Mouse (Mus musculus) C2C12 (cell line): ENCODE measurements around the gene Chrm5.

Experiments used
- CEBPB ChIP-seq: IDR thresholded peaks from one replicate; pipeline ENCODE4 v1.6.1; 2011; ENCODE audit warnings: low read depth, mild to moderate bottlenecking, control low read depth, moderate library complexity
- CTCF ChIP-seq: IDR thresholded peaks from one replicate; pipeline ENCODE4 v1.5.1; 2011; ENCODE audit not compliant: control insufficient read depth, insufficient read depth, insufficient read length

GRCm38 (mm10) chr2:112520526-112521482 is 40.2 kb upstream of the Chrm5 start:
- TF ChIP-seq CTCF (no peak), CEBPB (no peak)
